Mouse (Mus musculus): ENCODE measurements around the gene Il2rb.

The Il2rb gene

GRCm38 (mm10) chr15:78520112-78520715 is 25.1 kb upstream of the Il2rb start:
- in situ Hi-C loops (cut with MboI), result no loop called here

DNA sequence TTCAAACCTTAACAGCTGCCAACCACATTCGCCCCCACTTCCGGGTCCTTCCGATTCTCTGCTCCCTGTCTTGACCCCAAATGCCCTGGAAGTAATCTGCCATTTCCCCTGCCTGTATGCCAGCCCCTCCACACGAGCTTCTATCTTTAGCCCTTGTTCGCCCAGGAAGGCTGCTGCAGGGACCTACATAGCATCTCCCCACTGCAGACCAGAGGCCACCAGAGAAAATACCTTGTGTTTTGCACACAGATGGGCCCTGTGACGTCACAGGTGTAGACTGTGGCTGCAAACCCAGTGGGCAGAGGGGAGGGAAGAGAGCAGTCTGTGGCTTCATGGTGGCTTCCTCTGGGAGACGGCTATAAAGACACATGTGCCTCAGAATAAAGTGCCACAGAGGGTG is 23.1 kb upstream of the Il2rb start:
- in situ Hi-C loops (cut with MboI), result no loop called here

DNA sequence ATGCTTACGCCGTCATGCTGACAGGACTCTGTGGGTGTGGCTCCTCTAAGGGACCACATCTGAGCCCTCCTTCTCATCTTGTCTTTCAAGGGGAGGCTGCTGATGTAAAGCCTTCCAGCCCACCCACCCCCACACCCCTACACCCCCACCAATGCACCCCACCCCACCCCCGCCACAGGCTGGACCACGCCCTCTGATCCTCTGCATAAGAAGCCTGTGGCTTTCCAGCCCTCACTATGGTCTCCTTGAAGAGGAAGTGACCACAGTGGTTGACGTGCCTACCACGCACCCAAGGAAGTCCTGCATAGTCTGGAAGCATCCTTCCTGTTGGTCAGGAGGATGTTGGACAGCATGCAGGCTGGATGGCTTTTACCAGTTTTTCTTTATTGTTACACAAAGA is 20.7 kb upstream of the Il2rb start:
- in situ Hi-C loops (cut with MboI), result no loop called here

DNA sequence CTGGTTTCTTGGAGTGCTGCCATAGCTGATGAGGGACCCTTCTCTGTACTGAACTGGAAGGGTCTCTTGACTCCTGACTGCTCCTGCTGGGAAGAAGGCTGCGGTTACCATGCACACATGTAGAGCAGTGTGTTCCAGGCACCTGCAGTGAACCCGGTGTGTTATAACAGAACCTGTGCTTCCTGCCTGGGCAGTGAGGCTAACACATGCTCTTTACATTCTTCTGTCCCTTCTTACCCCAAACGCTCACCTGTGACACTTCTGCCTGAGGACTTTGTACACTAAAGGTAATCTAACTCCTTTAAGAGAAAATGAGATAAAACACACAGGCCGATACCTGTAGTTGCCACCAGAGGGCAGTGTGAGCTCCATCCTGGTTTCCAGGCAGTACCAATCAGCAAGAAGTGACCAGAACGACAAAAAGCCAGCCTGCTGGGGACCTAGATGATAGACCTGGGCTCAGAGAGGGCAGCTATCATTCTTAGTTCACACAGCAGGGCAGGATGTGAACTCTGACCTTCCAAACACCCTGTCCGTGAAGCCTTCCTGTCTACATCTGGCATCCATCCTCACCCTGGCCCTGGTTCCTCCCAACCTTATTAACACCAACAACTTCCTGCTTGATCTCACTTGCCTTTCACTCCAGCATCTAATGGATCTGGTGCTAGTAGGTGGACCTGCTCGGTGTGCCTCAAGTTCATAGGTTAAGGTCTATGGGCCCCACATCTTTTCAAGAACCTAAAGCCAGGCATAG is 19.5 kb upstream of the Il2rb start:
- in situ Hi-C loops (cut with MboI), result no loop called here

DNA sequence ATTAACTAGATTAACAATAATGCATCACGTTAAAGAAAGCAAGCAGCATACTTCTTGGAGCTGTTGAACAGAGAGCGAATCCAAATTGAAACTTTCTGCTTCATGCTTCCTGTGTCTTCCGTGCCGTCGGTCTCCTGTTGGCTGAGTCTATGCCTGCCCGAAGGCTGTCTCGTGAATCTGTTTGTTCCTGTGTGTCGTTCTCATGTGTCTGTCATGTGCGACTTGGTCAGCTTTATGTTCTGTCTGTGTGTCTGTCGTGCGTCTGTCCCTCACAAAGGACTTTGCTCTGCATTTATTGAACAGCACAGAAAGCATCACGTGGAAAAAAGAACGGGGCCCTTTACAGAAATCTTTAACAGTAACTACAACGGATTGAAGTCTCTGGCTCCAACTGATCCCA is 17.9 kb upstream of the Il2rb start:
- in situ Hi-C loops (cut with MboI), result no loop called here

DNA sequence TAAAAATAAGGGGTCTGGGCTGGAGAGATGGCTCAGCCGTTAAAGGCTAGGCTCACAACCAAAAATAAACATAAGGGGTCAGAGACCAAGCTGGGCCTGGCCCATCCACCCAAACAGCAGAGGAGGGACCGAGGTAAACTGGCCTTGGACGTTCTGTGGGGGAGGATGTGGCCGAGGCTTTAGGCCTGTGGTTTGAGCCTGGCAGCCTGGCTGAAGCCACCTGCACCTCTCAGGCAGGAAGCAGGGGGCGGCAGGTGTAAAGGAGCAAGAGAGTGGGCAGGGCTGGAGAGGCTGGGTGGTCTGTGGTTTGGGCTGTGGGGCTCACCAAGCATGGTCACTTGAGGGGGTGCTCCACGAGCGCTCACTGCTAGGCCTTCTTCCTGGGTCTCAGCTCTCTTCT is 16.9 kb upstream of the Il2rb start:
- in situ Hi-C loops (cut with MboI), result no loop called here

GRCm38 (mm10) chr15:78510736-78511135 is 15.7 kb upstream of the Il2rb start:
- in situ Hi-C loops (cut with MboI), result no loop called here

GRCm38 (mm10) chr15:78510121-78510576 is 15.1 kb upstream of the Il2rb start:
- in situ Hi-C loops (cut with MboI), result no loop called here

GRCm38 (mm10) chr15:78509297-78509899 is 14.3 kb upstream of the Il2rb start:
- in situ Hi-C loops (cut with MboI), result no loop called here

GRCm38 (mm10) chr15:78508443-78508842 is 13.4 kb upstream of the Il2rb start:
- in situ Hi-C loops (cut with MboI), result no loop called here

DNA sequence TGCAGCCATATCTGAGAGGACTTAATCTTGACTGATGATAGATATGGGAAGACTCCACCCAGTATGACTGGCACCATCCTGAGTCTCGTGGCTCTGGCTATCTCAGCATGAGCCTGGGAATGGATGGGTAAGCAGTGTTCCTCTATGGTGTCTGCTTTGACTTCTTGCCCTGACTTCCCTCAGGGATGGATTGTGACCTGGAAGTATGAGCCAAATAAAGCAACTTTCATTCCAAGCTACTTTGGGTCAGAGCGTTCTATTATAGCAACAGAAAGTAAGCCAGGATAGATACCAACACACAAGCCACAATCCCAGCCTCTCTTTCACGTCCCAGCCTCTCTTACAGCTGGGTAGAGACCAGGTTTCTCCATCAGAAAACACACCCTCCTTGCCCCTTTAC is 10.5 kb upstream of the Il2rb start:
- in situ Hi-C loops (cut with MboI), result no loop called here

- in situ Hi-C loops (cut with MboI), result no loop called here
Observed at GRCm38 (mm10) chr15:78504816-78505215, 9.7 kb upstream of the Il2rb start.

GRCm38 (mm10) chr15:78504013-78504412 is 8.9 kb upstream of the Il2rb start:
- in situ Hi-C loops (cut with MboI), result no loop called here

GRCm38 (mm10) chr15:78502437-78503132 is 7.5 kb upstream of the Il2rb start:
- in situ Hi-C loops (cut with MboI), result no loop called here

- in situ Hi-C loops (cut with MboI), result no loop called here
Observed at GRCm38 (mm10) chr15:78493401-78494010, 1.6 kb downstream of the Il2rb start.

DNA sequence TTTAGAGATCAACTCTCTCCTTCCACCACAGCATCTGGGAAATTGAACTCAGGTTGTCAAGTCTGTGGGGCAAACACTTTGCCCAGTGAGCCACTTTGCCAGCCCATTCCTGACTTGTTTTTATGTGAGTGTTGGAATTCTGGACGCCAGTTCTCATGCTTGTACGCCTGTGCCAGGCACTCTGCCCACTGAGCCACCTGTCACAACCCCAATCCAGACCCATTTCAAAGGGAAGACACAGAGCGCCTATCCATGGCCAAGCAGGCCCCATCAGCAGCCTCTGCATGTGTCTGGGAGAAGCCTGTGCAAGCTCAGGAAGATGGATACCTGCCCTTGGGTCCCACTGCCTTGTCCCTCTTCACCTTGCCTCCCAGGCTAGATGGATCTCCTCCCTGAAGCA is 3.8 kb downstream of the Il2rb start:
- in situ Hi-C loops (cut with MboI), result no loop called here

DNA sequence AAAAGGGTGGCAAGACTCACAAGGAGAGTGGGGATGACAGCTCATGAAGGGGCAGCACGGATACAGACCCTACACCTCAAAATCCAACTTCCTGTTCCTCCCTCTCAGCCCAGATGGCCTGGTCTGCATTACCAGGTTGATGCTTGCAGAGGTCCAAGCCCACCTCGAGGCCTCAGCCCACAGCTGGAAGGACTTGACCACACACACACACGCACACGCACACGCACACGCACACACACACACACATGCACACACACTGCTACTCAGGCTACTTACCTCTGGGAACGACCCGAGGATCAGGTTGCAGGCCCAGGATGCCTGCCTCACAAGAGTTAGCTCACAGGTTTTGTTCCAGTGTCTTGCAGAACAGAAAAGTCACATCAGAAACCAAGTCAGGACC is 5.2 kb downstream of the Il2rb start:
- in situ Hi-C loops (cut with MboI), result no loop called here

- in situ Hi-C loops (cut with MboI), result no loop called here
Observed at GRCm38 (mm10) chr15:78489248-78489647, 5.8 kb downstream of the Il2rb start.

GRCm38 (mm10) chr15:78487066-78487465 is 8.0 kb downstream of the Il2rb start:
- in situ Hi-C loops (cut with MboI), result no loop called here

DNA sequence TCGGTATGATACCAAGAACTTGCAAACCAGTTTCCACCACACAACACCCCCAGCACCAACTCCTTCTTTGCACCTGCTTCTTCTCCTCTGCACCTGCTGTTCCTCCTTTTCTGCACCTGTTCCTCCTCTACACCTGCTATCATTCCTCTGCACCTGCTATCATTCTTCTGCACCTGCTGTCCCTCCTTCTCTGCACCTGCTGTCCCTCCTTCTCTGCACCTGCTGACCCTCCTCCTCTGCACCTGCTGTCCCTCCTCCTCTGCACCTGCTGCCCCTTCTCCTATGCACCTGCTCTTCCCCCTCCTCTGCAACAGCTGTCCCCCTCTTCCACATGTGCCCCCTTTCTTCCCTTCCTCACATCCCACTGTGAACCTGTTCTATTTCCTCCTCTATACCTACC is 8.5 kb downstream of the Il2rb start:
- in situ Hi-C loops (cut with MboI), result no loop called here

- in situ Hi-C loops (cut with MboI), result no loop called here
Observed at GRCm38 (mm10) chr15:78483311-78483710, 11.8 kb downstream of the Il2rb start.

GRCm38 (mm10) chr15:78482518-78482917 is 12.6 kb downstream of the Il2rb start:
- in situ Hi-C loops (cut with MboI), result no loop called here
